Mouse (Mus musculus) ZHBTc4 (cell line): Measurements from ENCODE around the gene Smim14.
A peak's percentile ranks its signal among the peaks of the same experiment; 100 is the strongest.

Experiments used
- DNase-seq: peaks from one replicate; pipeline ENCODE4 v3.0.0-alpha.2; 2011; ENCODE audit warnings: low read depth, low spot score

Smim14 gene

GRCm38 (mm10) chr5:65415653-65416458 is 121.1 kb downstream of the Smim14 start:
- peak; percentile 67 for DNase-seq

DNA sequence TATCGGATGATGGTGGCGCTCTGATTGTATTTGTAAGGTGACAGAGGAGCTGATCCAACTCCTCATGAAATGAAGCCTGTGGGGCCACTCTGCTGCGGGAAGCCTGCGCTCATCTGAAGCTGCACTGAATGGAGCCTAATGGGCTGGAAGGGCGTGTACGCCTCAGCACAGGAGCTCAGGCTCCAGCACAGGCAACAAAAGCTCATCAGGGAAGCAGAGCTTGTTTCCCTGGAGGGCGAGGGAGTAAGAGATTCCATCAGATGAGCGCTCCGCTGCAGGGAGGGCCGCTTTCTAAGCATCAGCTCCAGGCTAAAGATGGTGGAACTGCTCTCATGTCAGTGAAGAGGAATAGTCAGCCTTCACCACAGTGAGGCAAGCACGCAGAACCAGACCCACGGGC is 129.0 kb downstream of the Smim14 start:
- DNase-seq: peak; percentile 77

DNA sequence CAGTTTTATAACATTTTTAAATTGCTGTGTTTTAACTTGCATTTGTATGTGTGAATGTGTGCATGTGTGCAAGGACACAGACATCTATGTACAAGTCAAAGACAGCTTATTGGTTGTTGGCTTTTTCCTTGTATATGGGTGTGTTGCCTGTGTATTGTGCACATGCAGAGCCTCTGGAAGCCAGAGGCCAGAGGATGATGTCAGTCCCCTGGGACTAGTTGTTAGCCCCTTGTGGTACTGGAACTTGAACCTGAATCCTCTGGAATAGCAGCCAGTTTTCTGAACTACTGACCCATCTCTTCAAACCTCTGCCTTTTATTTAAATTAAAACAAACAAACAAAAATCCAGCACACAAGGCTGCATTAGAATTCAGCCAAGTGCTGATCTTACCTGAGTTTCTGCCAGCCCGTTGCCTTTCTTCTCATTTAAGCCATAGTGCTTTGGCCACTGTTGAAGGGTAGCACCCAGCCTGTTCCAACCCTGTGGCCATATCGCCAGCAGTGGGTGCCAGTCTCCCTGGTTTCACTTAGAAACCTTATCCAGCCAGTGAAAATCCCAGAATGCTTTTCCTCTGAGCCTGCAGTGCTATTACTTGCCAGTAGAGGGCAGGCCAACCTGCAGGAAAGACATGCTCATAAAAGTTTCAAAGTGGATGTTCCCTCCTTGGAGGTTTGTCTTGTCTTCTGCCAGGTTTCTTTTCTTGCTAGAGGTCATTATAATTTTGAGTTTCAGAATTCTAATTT is 135.6 kb downstream of the Smim14 start:
- DNase-seq: peak; percentile 88
